Mouse (Mus musculus) ES-E14 (cell line): ENCODE results near the gene Spon1.

ENCODE experiments used
- CHD2 ChIP-seq: IDR thresholded peaks from 2 replicates; pipeline ENCODE4 v1.6.1; 2014; ENCODE audit warnings: mild to moderate bottlenecking, low read depth, low read length, inconsistent platforms
- ZC3H11A ChIP-seq: IDR thresholded peaks from 2 replicates; pipeline ENCODE4 v1.6.1; 2012; ENCODE audit warnings: low read depth, mild to moderate bottlenecking, inconsistent platforms, low read length, borderline replicate concordance
- ZNF384 ChIP-seq: IDR thresholded peaks from 2 replicates; pipeline ENCODE4 v1.6.1; 2012; ENCODE audit warnings: low read depth, low read length, inconsistent platforms

- TF ChIP-seq CHD2: no peak
- TF ChIP-seq ZNF384: no peak
- TF ChIP-seq ZC3H11A: no peak
These were observed 195.2 kb downstream of the Spon1 start for GRCm38 (mm10) chr7:113960841-113961499.
